Mouse (Mus musculus) ES-Bruce4 (cell line): Measurements from ENCODE around the gene Obscn.

ENCODE experiments used
- CTCF ChIP-seq: IDR thresholded peaks from one replicate; pipeline ENCODE4 v1.8.1; 2011; ENCODE audit warnings: low read depth, low read length
- POLR2A ChIP-seq: IDR thresholded peaks from one replicate; pipeline ENCODE4 v1.8.1; 2011; ENCODE audit warnings: low read length; ENCODE audit not compliant: insufficient read depth

GRCm38 (mm10) chr11:59135051-59135820 lies 966 bp downstream of the Obscn start:
- TF ChIP-seq CTCF (no peak), POLR2A (no peak)
